Mouse (Mus musculus) B cell, adult 2 months (primary cell): ENCODE data around the gene Psma5.

Experiments
- DNase-seq, 2 experiments: peaks; one replicate each; pipeline ENCODE4 v3.0.0; 2022

Gene Psma5

GRCm38 (mm10) chr3:108282401-108283240, 25.9 kb downstream of the Psma5 start:
- no peak for DNase-seq

- DNase-seq, result peak in 1 of 2 experiments; percentile 3
These were observed 26.5 kb downstream of the Psma5 start for GRCm38 (mm10) chr3:108283241-108283561.

GRCm38 (mm10) chr3:108283781-108284601, 27.3 kb downstream of the Psma5 start, which contains the start of gene Sort1:
TSS of gene Sort1 (plus strand) at chr3:108284082.
- peak; percentile 30 to 43 for DNase-seq

- DNase-seq, result no peak
These were observed 28.5 kb downstream of the Psma5 start for GRCm38 (mm10) chr3:108285078-108285711.

- DNase-seq, result no peak
These were observed 30.1 kb downstream of the Psma5 start for GRCm38 (mm10) chr3:108286671-108287439.

- DNase-seq, result no peak
These were observed 31.4 kb downstream of the Psma5 start for GRCm38 (mm10) chr3:108287811-108288805.

- DNase-seq, result no peak
These were observed 32.8 kb downstream of the Psma5 start for GRCm38 (mm10) chr3:108289311-108290130.

- DNase-seq, result no peak
These were observed 34.5 kb downstream of the Psma5 start for GRCm38 (mm10) chr3:108291036-108291799.

- DNase-seq, result no peak
These were observed 37.7 kb downstream of the Psma5 start for GRCm38 (mm10) chr3:108294398-108294797.

GRCm38 (mm10) chr3:108295379-108296219, 38.9 kb downstream of the Psma5 start:
- no peak for DNase-seq

GRCm38 (mm10) chr3:108296220-108297049, 39.7 kb downstream of the Psma5 start:
- DNase-seq, result no peak

- DNase-seq, result no peak
These were observed 40.3 kb downstream of the Psma5 start for GRCm38 (mm10) chr3:108297050-108297419.

GRCm38 (mm10) chr3:108297603-108298553, 41.2 kb downstream of the Psma5 start:
- DNase-seq, result no peak

- no peak for DNase-seq
These were observed 43.8 kb downstream of the Psma5 start for GRCm38 (mm10) chr3:108300455-108301030.

- no peak for DNase-seq
These were observed 47.0 kb downstream of the Psma5 start for GRCm38 (mm10) chr3:108303683-108304082.

GRCm38 (mm10) chr3:108304747-108305146, 48.0 kb downstream of the Psma5 start:
- no peak for DNase-seq
